ENCODE assay signal across 8 mouse cellular contexts in the genomic region with DNA sequence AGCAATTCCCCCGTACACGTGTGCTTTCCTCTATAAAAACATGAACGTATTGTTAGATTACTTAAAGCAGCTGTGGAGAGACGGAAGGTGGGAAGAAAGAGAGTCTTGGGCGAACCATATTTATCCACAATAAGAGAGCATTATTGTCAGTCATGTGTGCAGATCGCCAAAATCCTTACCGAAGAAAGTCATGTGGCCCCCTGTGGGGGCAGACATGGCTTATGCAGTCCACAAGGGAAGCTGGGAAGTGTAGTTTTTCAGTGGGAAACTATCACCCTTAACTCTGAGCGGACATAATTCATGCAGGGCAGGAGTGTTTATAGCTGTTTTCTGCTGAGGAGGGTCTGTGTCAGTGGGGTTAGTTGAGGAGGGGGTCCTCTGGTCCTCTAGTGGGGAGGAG.
DNase-seq lines count a peak whose midpoint lies in the region; ATAC-seq and TF ChIP-seq lines count a peak whose summit lies in the region.
"Had no signal": no experiment of that assay in that cellular context is flagged by ENCODE, and none has a peak within 500 bp of the region (broad histone marks: within the 10 kb centered on the region; RNA-seq: fewer than 3 reads in every experiment).

No protein-coding gene starts in this region.

- H3K9ac ChIP-seq in intestine, embryonic 15.5 days, result no peak overlapping the region
- H3K9ac ChIP-seq in intestine, postnatal 0 days (ENCODE audit: low read depth, low read length), result no peak overlapping the region
- no peak overlapping the region for H3K9ac ChIP-seq in midbrain, postnatal 0 days (replicated peaks; ENCODE audit: low read length, poor library complexity, severe bottlenecking)
- H3K9ac ChIP-seq: forebrain, embryonic 12.5 days had no signal

- H3K36me3 ChIP-seq in intestine, embryonic 15.5 days, result no peaks in the 10 kb centered on the region
- no peaks in the 10 kb centered on the region for H3K36me3 ChIP-seq in intestine, postnatal 0 days (ENCODE audit: control insufficient read depth, insufficient read depth)
- no peaks in the 10 kb centered on the region for H3K36me3 ChIP-seq in midbrain, postnatal 0 days (ENCODE audit: insufficient read depth, low read length)
- H3K36me3 ChIP-seq: forebrain, embryonic 12.5 days had no signal

- TF ChIP-seq CTCF in intestine, postnatal 0 days (IDR thresholded peaks at IDR 0.05; ENCODE audit: low read depth), result no peak
- 0 out of 2 replicates have a peak, but pooled peaks have one; percentile 6 for TF ChIP-seq CTCF in midbrain, postnatal 0 days (IDR thresholded peaks at IDR 0.05)

- DNase-seq in embryo, embryonic 11 days, result peak; percentile 53
- peak; percentile 45 for DNase-seq in layer of hippocampus, adult 11-12 months (ENCODE audit: low spot score)
- peak; percentile 46 for DNase-seq in midbrain, postnatal 0 days (ENCODE audit: low spot score)
- no peak for DNase-seq in c-Kit-positive CD71-positive TER-119-positive erythroid progenitor cells, embryonic 14.5 days (ENCODE audit: low spot score)
- DNase-seq in adrenal gland, postnatal 10 days, result no peak

- H3K4me2 ChIP-seq in intestine, embryonic 15.5 days (replicated peaks), result peak overlapping the region; percentile 26; the same call in 1 of the 2 replicates
- H3K4me2 ChIP-seq in intestine, postnatal 0 days (replicated peaks; ENCODE audit: low read depth), result no peak overlapping the region
- H3K4me2 ChIP-seq in midbrain, postnatal 0 days (ENCODE audit: low read depth, low read length, poor library complexity, severe bottlenecking), result 0 out of 2 replicates have a peak overlapping the region, but pooled peaks have one; percentile 4
- H3K4me2 ChIP-seq: forebrain, embryonic 12.5 days had no signal

- H3K27me3 ChIP-seq in intestine, embryonic 15.5 days (replicated peaks), result no peaks in the 10 kb centered on the region
- no peaks in the 10 kb centered on the region for H3K27me3 ChIP-seq in intestine, postnatal 0 days (replicated peaks; ENCODE audit: control insufficient read depth, insufficient read depth, low read length)
- no peaks in the 10 kb centered on the region for H3K27me3 ChIP-seq in midbrain, postnatal 0 days (ENCODE audit: insufficient read depth, low read length)
- H3K27me3 ChIP-seq: forebrain, embryonic 12.5 days had no signal

- 60% methylated on average over 8 of the region's 8 CpGs for WGBS in intestine, embryonic 15.5 days
- 67% methylated on average over 8 of the region's 8 CpGs for WGBS in intestine, postnatal 0 days
- WGBS in midbrain, postnatal 0 days, result 63% methylated on average over 8 of the region's 8 CpGs

- no peaks in the 10 kb centered on the region for H3K9me3 ChIP-seq in intestine, embryonic 15.5 days
- H3K9me3 ChIP-seq in intestine, postnatal 0 days (ENCODE audit: control insufficient read depth), result no peaks in the 10 kb centered on the region
- no peaks in the 10 kb centered on the region for H3K9me3 ChIP-seq in midbrain, postnatal 0 days (ENCODE audit: low read length)
- H3K9me3 ChIP-seq: forebrain, embryonic 12.5 days had no signal

- no peak overlapping the region for H3K4me3 ChIP-seq in intestine, embryonic 15.5 days (replicated peaks)
- H3K4me3 ChIP-seq in intestine, postnatal 0 days (ENCODE audit: low read depth, low read length), result no peak overlapping the region
- H3K4me3 ChIP-seq in midbrain, postnatal 0 days (ENCODE audit: low read depth, low read length), result no peak overlapping the region
- H3K4me3 ChIP-seq: forebrain, embryonic 12.5 days had no signal

- ATAC-seq in intestine, embryonic 15.5 days, result no peak
- ATAC-seq in intestine, postnatal 0 days, result no peak
- ATAC-seq in midbrain, postnatal 0 days (ENCODE audit: low FRiP score), result peak; percentile 51; the same call in 1 of the 2 replicates

- H3K4me1 ChIP-seq in intestine, embryonic 15.5 days (replicated peaks), result peaks cover 17% of the 10 kb centered on the region; the same call in 1 of the 2 replicates
- H3K4me1 ChIP-seq in intestine, postnatal 0 days (replicated peaks; ENCODE audit: control insufficient read depth, insufficient read depth, low read length), result no peaks in the 10 kb centered on the region
- H3K4me1 ChIP-seq in midbrain, postnatal 0 days (ENCODE audit: insufficient read depth, low read length), result no peaks in the 10 kb centered on the region

- H3K27ac ChIP-seq in intestine, embryonic 15.5 days, result 0 out of 2 replicates have a peak overlapping the region, but pooled peaks have one; percentile 17
- H3K27ac ChIP-seq in intestine, postnatal 0 days (ENCODE audit: low read depth, low read length), result no peak overlapping the region
- H3K27ac ChIP-seq in midbrain, postnatal 0 days (ENCODE audit: low read depth, low read length), result no peak overlapping the region
- H3K27ac ChIP-seq: forebrain, embryonic 12.5 days had no signal

Comparison
In these comparisons a context has a peak if more than half of its experiments do, and no peak if none do; other contexts are left out.
1. DNase-seq: peak in embryo, embryonic 11 days (single experiment), layer of hippocampus, adult 11-12 months (single experiment) and midbrain, postnatal 0 days (single experiment); none in c-Kit-positive CD71-positive TER-119-positive erythroid progenitor cells, embryonic 14.5 days (single experiment) and adrenal gland, postnatal 10 days (single experiment).